In genomic region chr10:69607611-69608119, GRCm38 (mm10) we compare ENCODE assay signal across 1 mouse cellular context.
TF ChIP-seq lines count a peak whose summit lies in the region.

No protein-coding gene starts in this region.

TF ChIP-seq in CH12.LX, 34 proteins besides CTCF, POLR2A, EP300 and RAD21 (continued from another document):
- TF ChIP-seq ZNF384 (IDR thresholded peaks at IDR 0.05; ENCODE audit: low read depth, low read length), result no peak
- TF ChIP-seq USF2 (conservative IDR thresholded peaks at IDR 0.05; ENCODE audit: low read depth, low read length), result no peak
- no peak for TF ChIP-seq CHD2 (IDR thresholded peaks at IDR 0.05; ENCODE audit: low read length)
- no peak for TF ChIP-seq MEF2A (IDR thresholded peaks at IDR 0.05; ENCODE audit: borderline replicate concordance, low read depth, low read length)
TF ChIP-seq in CH12.LX: peak in this region for 0.
